Mouse (Mus musculus): ENCODE measurements around the gene Akain1. TPM values are rescaled to one million over a fixed set of nuclear protein-coding genes. Genes with fewer than 3 reads are reported as not detected.

Gene Akain1
- polyA plus RNA-seq (2012; rRNA removed) = not detected in 2 replicates

GRCm38 (mm10) chr17:69438990-69439491 is at the start of gene Akain1:
Akain1 (plus strand) TSS chr17:69439326.
- Histone ChIP-seq H3K4me3 (ENCODE audit: control insufficient read depth, low read depth, low read length) (peak within 1 kb of the TSS; percentile 39), H3K27me3 (ENCODE audit: control insufficient read depth, insufficient read depth, low read length) (peaks cover 2% of the 10 kb centered on the region; the same call in 1 of the 2 replicates)
- TF ChIP-seq CTCF (IDR thresholded peaks at IDR 0.05; ENCODE audit: control insufficient read depth, insufficient read depth, insufficient replicate concordance, low read depth, low read length) (no peak), POLR2A (IDR thresholded peaks at IDR 0.05; ENCODE audit: control insufficient read depth, low read depth, low read length) (no peak)

GRCm38 (mm10) chr17:69396147-69397033 is 42.7 kb upstream of the Akain1 start:
- Histone ChIP-seq H3K4me3 (ENCODE audit: control insufficient read depth, low read depth, low read length) (no peak overlapping the region), H3K27ac (ENCODE audit: control insufficient read depth, insufficient read depth, low read depth, low read length) (no peak overlapping the region)

More at GRCm38 (mm10) chr17:69438990-69439491, at the start of gene Akain1:
- H3K4me1 ChIP-seq (ENCODE audit: control insufficient read depth, insufficient read depth, low read length) = peaks cover 10% of the 10 kb centered on the region
- H3K36me3 ChIP-seq (ENCODE audit: control insufficient read depth, insufficient read depth, low read length) = no peaks in the 10 kb centered on the region
- H3K27ac ChIP-seq (ENCODE audit: control insufficient read depth, insufficient read depth, low read depth, low read length) = no peak within 1 kb of the TSS

GRCm38 (mm10) chr17:69397163-69397562 is 42.0 kb upstream of the Akain1 start:
- TF ChIP-seq CTCF (IDR thresholded peaks at IDR 0.05; ENCODE audit: control insufficient read depth, insufficient read depth, insufficient replicate concordance, low read depth, low read length) (no peak), POLR2A (IDR thresholded peaks at IDR 0.05; ENCODE audit: control insufficient read depth, low read depth, low read length) (no peak)
- H3K4me3 ChIP-seq (ENCODE audit: control insufficient read depth, low read depth, low read length) = no peak overlapping the region
- peaks cover 2% of the 10 kb centered on the region for H3K4me1 ChIP-seq (ENCODE audit: control insufficient read depth, insufficient read depth, low read length)
- H3K36me3 ChIP-seq (ENCODE audit: control insufficient read depth, insufficient read depth, low read length) = no peaks in the 10 kb centered on the region
- no peak overlapping the region for H3K27ac ChIP-seq (ENCODE audit: control insufficient read depth, insufficient read depth, low read depth, low read length)
- no peaks in the 10 kb centered on the region for H3K27me3 ChIP-seq (ENCODE audit: control insufficient read depth, insufficient read depth, low read length)

More at GRCm38 (mm10) chr17:69396147-69397033, 42.7 kb upstream of the Akain1 start:
- Histone ChIP-seq H3K4me1 (ENCODE audit: control insufficient read depth, insufficient read depth, low read length) (peaks cover 2% of the 10 kb centered on the region), H3K27me3 (ENCODE audit: control insufficient read depth, insufficient read depth, low read length) (no peaks in the 10 kb centered on the region), H3K36me3 (ENCODE audit: control insufficient read depth, insufficient read depth, low read length) (no peaks in the 10 kb centered on the region)
- no peak for TF ChIP-seq CTCF (IDR thresholded peaks at IDR 0.05; ENCODE audit: control insufficient read depth, insufficient read depth, insufficient replicate concordance, low read depth, low read length)
- TF ChIP-seq POLR2A (IDR thresholded peaks at IDR 0.05; ENCODE audit: control insufficient read depth, low read depth, low read length) = no peak

GRCm38 (mm10) chr17:69398092-69398491 is 41.0 kb upstream of the Akain1 start:
- H3K36me3 ChIP-seq (ENCODE audit: control insufficient read depth, insufficient read depth, low read length) = no peaks in the 10 kb centered on the region
- H3K4me1 ChIP-seq (ENCODE audit: control insufficient read depth, insufficient read depth, low read length) = peaks cover 2% of the 10 kb centered on the region
- no peak overlapping the region for H3K27ac ChIP-seq (ENCODE audit: control insufficient read depth, insufficient read depth, low read depth, low read length)
- H3K27me3 ChIP-seq (ENCODE audit: control insufficient read depth, insufficient read depth, low read length) = no peaks in the 10 kb centered on the region
- H3K4me3 ChIP-seq (ENCODE audit: control insufficient read depth, low read depth, low read length) = no peak overlapping the region
- TF ChIP-seq CTCF (IDR thresholded peaks at IDR 0.05; ENCODE audit: control insufficient read depth, insufficient read depth, insufficient replicate concordance, low read depth, low read length) (no peak), POLR2A (IDR thresholded peaks at IDR 0.05; ENCODE audit: control insufficient read depth, low read depth, low read length) (no peak)

- H3K27me3 ChIP-seq (ENCODE audit: control insufficient read depth, insufficient read depth, low read length) = no peaks in the 10 kb centered on the region
- H3K36me3 ChIP-seq (ENCODE audit: control insufficient read depth, insufficient read depth, low read length) = no peaks in the 10 kb centered on the region
- no peak overlapping the region for H3K4me3 ChIP-seq (ENCODE audit: control insufficient read depth, low read depth, low read length)
- no peak for TF ChIP-seq CTCF (IDR thresholded peaks at IDR 0.05; ENCODE audit: control insufficient read depth, insufficient read depth, insufficient replicate concordance, low read depth, low read length)
- no peak for TF ChIP-seq POLR2A (IDR thresholded peaks at IDR 0.05; ENCODE audit: control insufficient read depth, low read depth, low read length)
- H3K4me1 ChIP-seq (ENCODE audit: control insufficient read depth, insufficient read depth, low read length) = peaks cover 2% of the 10 kb centered on the region
- no peak overlapping the region for H3K27ac ChIP-seq (ENCODE audit: control insufficient read depth, insufficient read depth, low read depth, low read length)
These were observed 38.0 kb upstream of the Akain1 start for GRCm38 (mm10) chr17:69401146-69401545.

- TF ChIP-seq POLR2A (IDR thresholded peaks at IDR 0.05; ENCODE audit: control insufficient read depth, low read depth, low read length) (no peak), CTCF (IDR thresholded peaks at IDR 0.05; ENCODE audit: control insufficient read depth, insufficient read depth, insufficient replicate concordance, low read depth, low read length) (no peak)
- no peaks in the 10 kb centered on the region for H3K27me3 ChIP-seq (ENCODE audit: control insufficient read depth, insufficient read depth, low read length)
- H3K4me3 ChIP-seq (ENCODE audit: control insufficient read depth, low read depth, low read length) = no peak overlapping the region
- H3K27ac ChIP-seq (ENCODE audit: control insufficient read depth, insufficient read depth, low read depth, low read length) = no peak overlapping the region
- no peaks in the 10 kb centered on the region; the same call in 1 of the 2 replicates for H3K4me1 ChIP-seq (ENCODE audit: control insufficient read depth, insufficient read depth, low read length)
- H3K36me3 ChIP-seq (ENCODE audit: control insufficient read depth, insufficient read depth, low read length) = no peaks in the 10 kb centered on the region
These were observed 23.0 kb upstream of the Akain1 start for GRCm38 (mm10) chr17:69416163-69416562.

GRCm38 (mm10) chr17:69416920-69417661 is 22.0 kb upstream of the Akain1 start:
- Histone ChIP-seq H3K27me3 (ENCODE audit: control insufficient read depth, insufficient read depth, low read length) (no peaks in the 10 kb centered on the region), H3K4me3 (ENCODE audit: control insufficient read depth, low read depth, low read length) (peak overlapping the region; percentile 99), H3K36me3 (ENCODE audit: control insufficient read depth, insufficient read depth, low read length) (no peaks in the 10 kb centered on the region), H3K27ac (ENCODE audit: control insufficient read depth, insufficient read depth, low read depth, low read length) (peak overlapping the region; percentile 98), H3K4me1 (ENCODE audit: control insufficient read depth, insufficient read depth, low read length) (no peaks in the 10 kb centered on the region; the same call in 1 of the 2 replicates)
- TF ChIP-seq CTCF (IDR thresholded peaks at IDR 0.05; ENCODE audit: control insufficient read depth, insufficient read depth, insufficient replicate concordance, low read depth, low read length) (no peak), POLR2A (IDR thresholded peaks at IDR 0.05; ENCODE audit: control insufficient read depth, low read depth, low read length) (peak; percentile 95)
